ENCODE assay signal across 8 mouse cellular contexts in genomic region chr3:87794922-87795325, GRCm38 (mm10). TPM values are rescaled to one million over a fixed set of nuclear protein-coding genes. Genes with fewer than 3 reads are reported as not detected.
A peak's percentile ranks its signal among the peaks of the same experiment; 100 is the strongest.
DNase-seq lines count a peak whose midpoint lies in the region; ATAC-seq and TF ChIP-seq lines count a peak whose summit lies in the region.

TSS of gene Ntrk1 (minus strand) at chr3:87795162.

- H3K27me3 ChIP-seq in heart, embryonic 16.5 days (ENCODE audit: control insufficient read depth, insufficient read depth, low read length): peaks cover 94% of the 10 kb centered on the region
- H3K27me3 ChIP-seq in hindbrain, postnatal 0 days (ENCODE audit: insufficient read depth, low read length): peaks cover 48% of the 10 kb centered on the region
- peaks cover 70% of the 10 kb centered on the region for H3K27me3 ChIP-seq in midbrain, embryonic 14.5 days (ENCODE audit: control insufficient read depth, insufficient read depth, low read length)

- H3K9me3 ChIP-seq in heart, embryonic 16.5 days (replicated peaks; ENCODE audit: control insufficient read depth, low read length): no peaks in the 10 kb centered on the region
- no peaks in the 10 kb centered on the region for H3K9me3 ChIP-seq in hindbrain, postnatal 0 days (ENCODE audit: low read length)
- H3K9me3 ChIP-seq in midbrain, embryonic 14.5 days (ENCODE audit: control insufficient read depth, low read length): no peaks in the 10 kb centered on the region

- H3K4me3 ChIP-seq in heart, embryonic 16.5 days (ENCODE audit: low read length): peak within 1 kb of the TSS; percentile 36
- H3K4me3 ChIP-seq in hindbrain, postnatal 0 days (ENCODE audit: low read length): peak within 1 kb of the TSS; percentile 31
- H3K4me3 ChIP-seq in midbrain, embryonic 14.5 days (replicated peaks; ENCODE audit: low read depth, low read length): peak within 1 kb of the TSS; percentile 28

- H3K4me2 ChIP-seq in heart, embryonic 16.5 days (ENCODE audit: low read depth, low read length): peak within 1 kb of the TSS; percentile 39
- peak within 1 kb of the TSS; percentile 56 for H3K4me2 ChIP-seq in hindbrain, postnatal 0 days (ENCODE audit: low read depth, low read length)
- peak within 1 kb of the TSS; percentile 54 for H3K4me2 ChIP-seq in midbrain, embryonic 14.5 days (ENCODE audit: low read length)

- peaks cover 12% of the 10 kb centered on the region; the same call in 1 of the 2 replicates for H3K4me1 ChIP-seq in heart, embryonic 16.5 days (ENCODE audit: control insufficient read depth, insufficient read depth, low read length)
- H3K4me1 ChIP-seq in hindbrain, postnatal 0 days (ENCODE audit: insufficient read depth, low read length): no peaks in the 10 kb centered on the region
- H3K4me1 ChIP-seq in midbrain, embryonic 14.5 days (ENCODE audit: control insufficient read depth, insufficient read depth, low read length): peaks cover 17% of the 10 kb centered on the region

- H3K9ac ChIP-seq in heart, embryonic 16.5 days (ENCODE audit: low read length): peak within 1 kb of the TSS; percentile 32; the same call in 1 of the 2 replicates
- H3K9ac ChIP-seq in hindbrain, postnatal 0 days (replicated peaks; ENCODE audit: low read length): peak within 1 kb of the TSS; percentile 9; the same call in 1 of the 2 replicates
- peak within 1 kb of the TSS; percentile 20; the same call in 1 of the 2 replicates for H3K9ac ChIP-seq in midbrain, embryonic 14.5 days (replicated peaks; ENCODE audit: low read length)

- ATAC-seq in heart, embryonic 16.5 days (replicated peaks; ENCODE audit: extremely low read depth, insufficient read depth, low FRiP score): 0 out of 2 replicates have a peak, but pooled peaks have one; percentile 47
- peak; percentile 55 for ATAC-seq in hindbrain, postnatal 0 days
- ATAC-seq in midbrain, embryonic 14.5 days (ENCODE audit: low FRiP score, low TSS enrichment): peak; percentile 46; the same call in 1 of the 2 replicates

- TF ChIP-seq CTCF in hindbrain, postnatal 0 days (IDR thresholded peaks at IDR 0.05; ENCODE audit: low read depth): no peak

- H3K27ac ChIP-seq in heart, embryonic 16.5 days (ENCODE audit: low read length): no peak within 1 kb of the TSS
- no peak within 1 kb of the TSS for H3K27ac ChIP-seq in hindbrain, postnatal 0 days
- no peak within 1 kb of the TSS for H3K27ac ChIP-seq in midbrain, embryonic 14.5 days (replicated peaks; ENCODE audit: low read depth, low read length)

- H3K36me3 ChIP-seq in heart, embryonic 16.5 days (ENCODE audit: control insufficient read depth, insufficient read depth): no peaks in the 10 kb centered on the region
- no peaks in the 10 kb centered on the region for H3K36me3 ChIP-seq in hindbrain, postnatal 0 days (ENCODE audit: insufficient read depth, low read length)
- no peaks in the 10 kb centered on the region for H3K36me3 ChIP-seq in midbrain, embryonic 14.5 days (ENCODE audit: control insufficient read depth, insufficient read depth, low read length)

- DNase-seq in heart, adult 18-20 months: no peak
- peak; percentile 42 for DNase-seq in adrenal gland, postnatal 14 days
- DNase-seq in hindbrain, postnatal 0 days (ENCODE audit: low spot score): peak; percentile 39
- peak; percentile 66 for DNase-seq in midbrain, embryonic 14.5 days
- no peak for DNase-seq in right cerebral cortex, adult 18-20 months
- no peak for DNase-seq in cerebellum, postnatal 25 days
- DNase-seq in spleen, postnatal 14 days (ENCODE audit: low spot score in 2 of 2): no peak

- under 1% methylated on average over 43 of the region's 47 CpGs for WGBS in heart, embryonic 16.5 days
- WGBS in hindbrain, postnatal 0 days: 2% methylated on average over 31 of the region's 47 CpGs
- 0% methylated on average over 42 of the region's 47 CpGs for WGBS in midbrain, embryonic 14.5 days

RNA-seq across cellular contexts. Expression of gene Ntrk1, which starts in this region (rescaled TPM):
- 0.39 and 0.44 TPM in 2 replicates for polyA plus RNA-seq in heart, embryonic 16.5 days (2015; fragmentation: Nextera tagmentation; extraction: Ambion mirVana)
- under 1 TPM in 1 of 2 experiments, not detected in 1; 0.57 TPM for total RNA-seq in heart, adult 18-20 months (2021)
- 4.3 and 14.4 TPM in 2 replicates for total RNA-seq in adrenal gland, postnatal 14 days (2021)
- total RNA-seq in hindbrain, postnatal 0 days (2014; rRNA removed): 3.2 and 4.8 TPM in 2 replicates
- 5.2 and 5.4 TPM in 2 replicates for polyA plus RNA-seq in hindbrain, postnatal 0 days (2015; fragmentation: Nextera tagmentation; extraction: Ambion mirVana)
- 1.2 and 1.7 TPM in 2 replicates for polyA plus RNA-seq in midbrain, embryonic 14.5 days (2014; fragmentation: Nextera tagmentation; extraction: Ambion mirVana)

Comparison
In these comparisons a context has a peak if more than half of its experiments do, and no peak if none do; other contexts are left out.
1. Peak in ATAC-seq, H3K4me3 ChIP-seq, H3K9ac ChIP-seq and H3K4me2 ChIP-seq in heart, embryonic 16.5 days; RNA of the gene not detected or under 1 TPM.
2. DNase-seq: peak in adrenal gland, postnatal 14 days (single experiment), hindbrain, postnatal 0 days (single experiment) and midbrain, embryonic 14.5 days (single experiment); none in heart, adult 18-20 months (0 of 2), right cerebral cortex, adult 18-20 months (single experiment), cerebellum, postnatal 25 days (0 of 2) and spleen, postnatal 14 days (0 of 2).
3. Peak in every context shown above with its lines, with median percentiles within 50 percentile points of each other: ATAC-seq, H3K4me2 ChIP-seq, H3K4me3 ChIP-seq and H3K9ac ChIP-seq.